Mouse (Mus musculus) liver, embryonic 16.5 days (tissue): ENCODE data around the gene Nlrp6. TPM values are rescaled to one million over a fixed set of nuclear protein-coding genes. Genes with fewer than 3 reads are reported as not detected.
A peak's percentile ranks its signal among the peaks of the same experiment; 100 is the strongest.

Source experiments
- ATAC-seq: fragments of 200-750 bp; cut with Nextera tagmentation; 2 replicates; pipeline ENCODE4 v1.8.0; 2017; ENCODE audit warnings: low read depth, mild to moderate bottlenecking, moderate number of reproducible peaks, moderate library complexity
- H3K27ac ChIP-seq: fragments of 300-500 bp; sonication (generic); 2 replicates; pipeline ENCODE4 v1.5.1; 2014; ENCODE audit warnings: mild to moderate bottlenecking, low read length
- H3K27me3 ChIP-seq: fragments of 300-500 bp; sonication (generic); 2 replicates; pipeline ENCODE4 v1.6.1; 2014; ENCODE audit warnings: low read depth, low read length, mixed read lengths; ENCODE audit not compliant: control insufficient read depth, insufficient read depth
- H3K36me3 ChIP-seq: fragments of 300-500 bp; sonication (generic); 2 replicates; pipeline ENCODE4 v1.6.1; 2014; ENCODE audit warnings: mild to moderate bottlenecking; ENCODE audit not compliant: control insufficient read depth, insufficient read depth
- H3K4me1 ChIP-seq: fragments of 300-500 bp; sonication (generic); 2 replicates; pipeline ENCODE4 v1.6.1; 2014; ENCODE audit warnings: low read depth, low read length, mixed read lengths; ENCODE audit not compliant: control insufficient read depth
- H3K4me2 ChIP-seq: fragments of 300-500 bp; sonication (generic); 2 replicates; pipeline ENCODE4 v1.6.1; 2014; ENCODE audit warnings: low read depth, low read length, mixed read lengths
- H3K4me3 ChIP-seq: fragments of 300-500 bp; sonication (generic); 2 replicates; pipeline ENCODE4 v1.5.1; 2014; ENCODE audit warnings: low read depth, mild to moderate bottlenecking, low read length
- H3K9ac ChIP-seq: fragments of 300-500 bp; sonication (generic); 2 replicates; pipeline ENCODE4 v1.6.1; 2014; ENCODE audit warnings: low read depth, low read length
- H3K9me3 ChIP-seq: fragments of 300-500 bp; sonication (generic); replicated peaks from 2 replicates; pipeline ENCODE4 v1.6.1; 2016; ENCODE audit warnings: low read length; ENCODE audit not compliant: control insufficient read depth
- WGBS: fragments of 180-500 bp; shearing (Covaris S2); extraction: QIAGEN DNeasy Blood & Tissue Kit; methylation state at CpG from one replicate; pipeline ENCODE4 v1.1.7; 2014; ENCODE audit not compliant: insufficient replicate concordance; 5-methylcytosine and 5-hydroxymethylcytosine counted together
- polyA plus RNA-seq: library from polyadenylated mRNA; unstranded; fragments of >200 nt; fragmentation: Nextera tagmentation; extraction: Ambion mirVana; gene quantifications from 2 replicates; pipeline ENCODE4 v1.2.1, GENCODE M21; 2015

The Nlrp6 gene
- polyA plus RNA-seq, 1 experiment from 2014 or later: 10.8 TPM

DNA sequence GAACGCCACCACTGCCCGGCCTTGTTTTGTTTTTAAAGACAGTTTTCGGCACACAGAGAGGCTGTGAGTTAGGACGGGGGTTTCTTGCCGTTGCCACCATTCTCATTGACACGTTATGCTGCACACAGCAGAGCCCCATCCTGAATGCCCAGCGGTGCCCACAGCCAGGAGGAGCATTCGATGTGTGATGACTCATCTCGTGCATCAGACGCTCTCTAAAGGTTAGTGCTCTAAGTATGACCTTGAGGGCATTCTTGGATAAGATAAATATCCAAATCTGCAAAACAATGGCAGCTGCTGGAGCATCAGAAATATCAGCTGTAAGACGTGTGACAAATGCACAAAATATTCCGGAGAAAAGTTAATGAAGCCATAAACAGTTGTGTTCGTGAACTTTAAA is 13.6 kb upstream of the Nlrp6 start:
- Histone ChIP-seq H3K9ac (no peak overlapping the region), H3K4me3 (0 out of 2 replicates have a peak overlapping the region, but pooled peaks have one; percentile 8)

DNA sequence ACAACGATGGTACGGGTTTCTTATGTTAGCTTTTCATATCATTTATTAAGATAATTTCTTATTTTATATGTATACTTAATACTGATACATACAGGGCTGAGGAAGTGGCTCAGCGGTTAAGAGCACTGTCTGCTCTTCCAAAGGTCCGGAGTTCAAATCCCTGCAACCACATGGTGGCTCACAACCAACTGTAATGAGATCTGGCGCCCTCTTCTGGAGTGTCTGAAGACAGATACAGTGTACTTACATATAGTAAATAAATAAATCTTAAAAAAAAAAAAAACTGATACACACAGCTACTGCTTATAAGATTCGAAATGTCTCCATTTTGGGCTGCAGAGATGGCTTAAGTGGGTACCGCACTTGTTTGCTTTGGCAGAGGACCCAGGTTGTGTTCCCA is 13.0 kb upstream of the Nlrp6 start:
- Histone ChIP-seq H3K36me3 (no peaks in the 10 kb centered on the region), H3K27me3 (no peaks in the 10 kb centered on the region), H3K27ac (peak overlapping the region; percentile 48), H3K4me1 (0 out of 2 replicates have a peak, but pooled peaks cover 2% of the 10 kb centered on the region), H3K9me3 (no peaks in the 10 kb centered on the region), H3K4me3 (no peak overlapping the region), H3K4me2 (peak overlapping the region; percentile 0; the same call in 1 of the 2 replicates), H3K9ac (no peak overlapping the region)
- 67% methylated on average over 7 of the region's 7 CpGs for WGBS
- no peak for ATAC-seq

More for the DNA sequence above, 13.6 kb upstream of the Nlrp6 start:
- ATAC-seq: no peak
- 0 out of 2 replicates have a peak, but pooled peaks cover 2% of the 10 kb centered on the region for H3K4me1 ChIP-seq
- no peaks in the 10 kb centered on the region for H3K36me3 ChIP-seq
- no peaks in the 10 kb centered on the region for H3K9me3 ChIP-seq
- no peak overlapping the region for H3K4me2 ChIP-seq
- H3K27ac ChIP-seq: no peak overlapping the region; the same call in 1 of the 2 replicates
- WGBS: 63% methylated on average over 13 of the region's 13 CpGs
- no peaks in the 10 kb centered on the region for H3K27me3 ChIP-seq

DNA sequence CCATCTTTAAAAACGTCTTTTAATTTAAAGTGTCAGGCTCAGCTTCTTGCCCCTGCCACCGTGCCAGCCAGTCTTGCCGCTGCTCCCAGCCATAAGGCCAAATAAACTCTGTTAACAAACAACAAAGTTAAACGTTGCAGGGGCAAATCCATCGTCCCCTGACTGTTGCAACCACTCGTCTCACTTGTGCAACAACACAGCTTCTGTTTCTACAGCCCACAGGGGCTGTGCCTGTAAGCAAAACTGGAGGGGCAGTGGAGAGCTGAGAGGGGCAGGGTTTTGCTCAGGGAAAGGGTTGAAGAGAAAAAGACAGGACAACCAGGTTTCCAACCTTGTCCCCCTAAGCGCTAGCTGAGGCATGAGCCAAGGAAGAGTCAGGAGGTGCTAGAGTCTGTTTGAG is 12.5 kb upstream of the Nlrp6 start:
- Histone ChIP-seq H3K9ac (no peak overlapping the region), H3K4me3 (no peak overlapping the region), H3K9me3 (no peaks in the 10 kb centered on the region), H3K27me3 (no peaks in the 10 kb centered on the region), H3K27ac (peak overlapping the region; percentile 48), H3K4me1 (0 out of 2 replicates have a peak, but pooled peaks cover 2% of the 10 kb centered on the region), H3K36me3 (no peaks in the 10 kb centered on the region), H3K4me2 (peak overlapping the region; percentile 0; the same call in 1 of the 2 replicates)
- WGBS: 39% methylated on average over 7 of the region's 7 CpGs
- peak; percentile 52 for ATAC-seq

DNA sequence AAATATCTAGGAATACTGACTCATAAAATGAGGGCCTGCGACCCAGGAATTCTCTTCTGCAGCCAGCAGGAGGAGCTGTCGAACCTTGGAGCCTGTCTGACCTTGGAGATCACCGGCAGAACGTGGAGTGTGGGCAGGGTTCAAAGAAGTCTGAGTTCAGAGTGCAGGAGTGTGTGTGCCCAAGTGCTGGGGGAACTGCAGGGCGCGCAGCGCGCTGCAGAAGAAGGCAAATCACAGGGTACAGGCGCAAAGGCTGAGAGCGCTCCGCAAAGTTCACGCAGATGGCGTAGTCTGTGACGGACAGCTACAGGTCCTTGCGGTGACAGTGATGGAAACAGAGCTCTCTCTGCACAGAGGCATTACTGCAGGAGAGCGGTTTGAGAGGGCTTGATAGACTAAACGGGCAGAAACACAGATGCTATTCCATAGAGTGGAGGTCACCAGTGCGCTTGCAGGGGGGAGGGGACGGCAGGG is 12.0 kb upstream of the Nlrp6 start:
- H3K9ac ChIP-seq: no peak overlapping the region

DNA sequence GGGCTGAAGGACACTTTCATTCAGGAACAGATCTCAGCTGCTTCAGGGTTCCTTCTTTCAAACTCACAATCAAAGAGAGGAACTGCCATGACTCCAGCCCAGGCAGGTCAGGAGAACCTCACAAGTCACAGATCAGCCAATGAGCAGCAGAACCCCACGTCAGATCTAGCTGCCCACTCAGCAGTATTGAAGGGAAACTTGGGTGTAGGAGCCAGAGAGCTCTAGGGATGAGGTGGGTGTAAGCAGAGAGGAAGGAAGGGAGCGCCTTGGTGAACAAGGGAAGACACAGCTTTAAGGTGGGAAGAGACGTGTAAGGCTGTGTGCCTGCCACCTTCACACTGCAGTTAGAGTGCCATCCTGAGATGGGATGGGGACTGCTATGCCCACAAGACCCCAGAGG is 8.4 kb upstream of the Nlrp6 start:
- peak overlapping the region; percentile 67 for H3K27ac ChIP-seq
- H3K4me1 ChIP-seq: peaks cover 4% of the 10 kb centered on the region
- no peak overlapping the region for H3K9ac ChIP-seq
- no peaks in the 10 kb centered on the region for H3K36me3 ChIP-seq
- no peak overlapping the region for H3K4me2 ChIP-seq
- no peaks in the 10 kb centered on the region for H3K9me3 ChIP-seq
- no peak overlapping the region for H3K4me3 ChIP-seq
- no peak for ATAC-seq
- WGBS: 37% methylated on average over 3 of the region's 3 CpGs
- no peaks in the 10 kb centered on the region for H3K27me3 ChIP-seq

More for the DNA sequence above, 12.0 kb upstream of the Nlrp6 start:
- H3K4me1 ChIP-seq: peaks cover 2% of the 10 kb centered on the region
- ATAC-seq: peak; percentile 63
- H3K4me3 ChIP-seq: peak overlapping the region; percentile 34
- H3K4me2 ChIP-seq: peak overlapping the region; percentile 48
- WGBS: 3% methylated on average over 19 of the region's 19 CpGs
- H3K27ac ChIP-seq: peak overlapping the region; percentile 48
- no peaks in the 10 kb centered on the region for H3K9me3 ChIP-seq
- H3K27me3 ChIP-seq: no peaks in the 10 kb centered on the region
- H3K36me3 ChIP-seq: no peaks in the 10 kb centered on the region

DNA sequence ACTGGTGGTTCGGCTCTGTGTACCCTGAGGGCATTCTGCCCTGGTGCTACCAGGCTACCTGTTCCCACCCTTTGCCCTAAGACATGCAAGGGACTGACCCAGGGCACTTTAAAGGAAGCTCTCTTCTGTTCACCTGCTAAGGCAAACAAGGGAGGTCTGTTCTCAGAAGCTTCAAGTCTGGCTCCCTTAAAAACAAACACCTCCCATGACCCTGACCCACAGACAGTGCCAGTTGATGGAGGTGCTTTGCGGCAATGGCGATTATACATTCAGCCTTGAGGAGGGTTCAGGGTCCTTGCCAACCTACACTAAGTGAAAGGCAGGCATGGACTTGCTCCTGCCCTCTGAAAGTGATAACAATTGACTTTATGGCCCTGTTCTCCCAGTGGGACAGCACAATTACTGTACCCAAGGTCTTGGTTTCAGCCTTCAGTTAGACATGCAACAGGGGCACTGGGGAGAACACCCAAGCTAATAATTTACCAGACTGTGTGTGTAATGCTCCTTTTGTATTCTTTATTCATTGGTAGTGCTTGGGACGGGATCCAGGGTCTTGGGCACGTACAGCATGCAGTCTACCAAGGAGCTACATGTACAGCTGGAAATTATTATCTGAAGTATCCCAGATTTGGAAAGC is 7.7 kb upstream of the Nlrp6 start:
- Histone ChIP-seq H3K4me2 (no peak overlapping the region), H3K27me3 (no peaks in the 10 kb centered on the region)

DNA sequence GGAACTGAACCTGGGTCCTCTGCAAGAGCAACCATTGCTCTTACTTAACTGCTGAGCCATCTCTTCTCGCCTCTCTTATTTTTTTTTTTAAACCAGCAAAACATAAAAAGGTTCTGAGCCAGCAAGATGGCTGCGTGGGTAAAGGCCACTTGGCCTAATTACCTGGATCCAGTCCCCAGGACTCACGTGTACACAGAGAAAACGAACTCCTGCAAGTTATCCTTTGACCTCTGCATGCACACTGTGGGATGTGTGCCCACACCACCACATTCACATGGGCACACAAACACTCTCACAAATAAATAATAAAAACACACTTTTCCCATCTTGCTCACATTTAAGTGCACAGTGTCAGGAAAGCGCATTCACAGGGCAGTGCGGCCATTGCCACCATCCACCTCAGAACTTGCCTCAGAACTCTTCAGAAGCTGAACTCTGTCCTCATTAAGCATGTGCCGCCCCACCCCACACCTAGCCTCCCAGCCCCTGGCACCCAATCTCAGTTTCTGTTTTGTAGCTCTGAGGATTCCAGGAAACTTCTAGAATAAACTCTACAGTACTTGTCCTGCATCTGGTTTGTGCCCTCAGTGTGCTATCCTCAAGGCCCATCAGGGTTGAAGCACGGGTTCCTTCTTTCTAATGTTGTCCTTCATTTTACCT is 6.5 kb upstream of the Nlrp6 start:
- H3K4me2 ChIP-seq: no peak overlapping the region
- peaks cover 4% of the 10 kb centered on the region for H3K4me1 ChIP-seq
- H3K9ac ChIP-seq: no peak overlapping the region
- no peaks in the 10 kb centered on the region for H3K9me3 ChIP-seq
- no peak overlapping the region for H3K4me3 ChIP-seq
- 63% methylated on average over 8 of the region's 8 CpGs for WGBS
- ATAC-seq: no peak
- no peaks in the 10 kb centered on the region for H3K27me3 ChIP-seq
- H3K27ac ChIP-seq: peak overlapping the region; percentile 67; the same call in 1 of the 2 replicates
- H3K36me3 ChIP-seq: no peaks in the 10 kb centered on the region

More for the DNA sequence above, 7.7 kb upstream of the Nlrp6 start:
- peaks cover 4% of the 10 kb centered on the region for H3K4me1 ChIP-seq
- peak; percentile 47 for ATAC-seq
- H3K9ac ChIP-seq: no peak overlapping the region
- 55% methylated on average over 5 of the region's 5 CpGs for WGBS
- no peaks in the 10 kb centered on the region for H3K9me3 ChIP-seq
- H3K4me3 ChIP-seq: no peak overlapping the region
- H3K27ac ChIP-seq: peak overlapping the region; percentile 67
- H3K36me3 ChIP-seq: no peaks in the 10 kb centered on the region

DNA sequence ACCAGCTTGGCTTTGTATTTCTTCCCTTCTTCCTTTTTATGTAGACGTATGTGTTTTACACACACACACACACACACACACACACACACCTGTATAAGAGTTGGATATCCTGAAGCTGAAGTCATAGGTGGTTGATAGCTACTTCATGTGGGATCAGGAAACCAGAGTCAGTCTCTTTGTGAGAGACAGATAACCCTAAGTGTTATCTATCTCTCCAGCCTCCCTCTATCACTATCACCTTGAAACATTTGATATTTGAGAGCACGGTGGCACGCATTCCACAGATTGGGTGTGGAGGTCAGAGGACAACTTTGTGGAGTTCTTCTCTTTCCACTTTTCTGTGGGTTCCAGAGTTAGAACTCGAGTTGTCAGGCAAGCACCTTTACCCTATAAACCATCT is 791 bp upstream of the Nlrp6 start:
- Histone ChIP-seq H3K27ac (no peak overlapping the region), H3K4me3 (no peak overlapping the region), H3K9ac (no peak overlapping the region), H3K27me3 (peaks cover 43% of the 10 kb centered on the region), H3K4me2 (no peak overlapping the region), H3K4me1 (peaks cover 8% of the 10 kb centered on the region), H3K36me3 (no peaks in the 10 kb centered on the region), H3K9me3 (no peaks in the 10 kb centered on the region)
- ATAC-seq: no peak
- WGBS: 13% methylated on average over 4 of the region's 4 CpGs
